Mouse (Mus musculus): ENCODE measurements at regions not wholly inside any gene's neighbourhood (a gene's known extent, or its start where the extent isn't known, plus 50 kb on each side); places are given as distances from the start of the nearest gene placed in this dataset.
A peak's percentile ranks its signal among the peaks of the same experiment; 100 is the strongest.

DNA sequence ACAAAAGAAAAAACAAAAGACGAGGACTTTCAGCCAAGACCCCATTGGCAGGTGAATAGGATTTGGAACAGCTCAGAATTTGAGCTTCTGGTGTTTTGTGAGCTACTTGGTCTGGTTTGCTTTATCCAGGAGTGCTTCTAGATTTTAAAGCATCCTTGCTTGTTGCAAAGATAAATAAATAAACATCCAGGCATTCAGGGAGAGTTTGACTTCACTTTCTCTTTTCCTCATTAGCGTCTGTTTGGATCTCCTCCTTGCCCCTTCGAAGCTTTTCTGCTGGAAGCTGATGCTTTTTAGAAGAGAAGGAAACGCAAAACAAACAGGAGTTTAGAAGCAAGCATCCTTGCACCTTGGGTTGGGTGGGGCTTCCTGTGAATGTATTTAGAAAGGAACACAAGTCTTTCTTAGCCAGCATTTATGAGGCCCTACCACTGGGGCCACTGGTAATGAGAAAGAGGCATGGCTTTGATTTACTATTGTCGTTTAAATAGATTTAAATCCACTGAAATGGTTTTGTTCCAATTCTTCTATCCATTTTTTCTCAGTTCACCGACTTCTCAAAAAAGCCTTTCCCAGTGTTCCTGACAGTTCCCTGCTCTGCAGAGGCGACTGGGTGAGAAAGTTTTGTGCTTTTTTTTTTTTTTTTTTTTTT is 153.9 kb upstream of the Habp2 start:
- no peak overlapping the region for H3K4me3 ChIP-seq

GRCm38 (mm10) chr19:56133565-56133964 is 153.4 kb upstream of the Habp2 start:
- no peak overlapping the region for H3K27ac ChIP-seq
- intact Hi-C loops (cut with DNase I), result loop anchor here (5.0 kb wide), 4 partner anchors 236 to 796 kb away; no protein-coding TSS in a partner anchor
- no peak for DNase-seq
- H3K4me3 ChIP-seq, result no peak overlapping the region
- no peak for TF ChIP-seq CTCF (IDR thresholded peaks at IDR 0.05)

More for the DNA sequence above, 153.9 kb upstream of the Habp2 start:
- intact Hi-C loops (cut with DNase I), result loop anchor here (5.0 kb wide), 4 partner anchors 236 to 796 kb away; no protein-coding TSS in a partner anchor
- no peak for TF ChIP-seq CTCF (IDR thresholded peaks at IDR 0.05)
- no peak overlapping the region for H3K27ac ChIP-seq
- DNase-seq, result no peak

GRCm38 (mm10) chr19:56134081-56134818 is 152.7 kb upstream of the Habp2 start:
- Histone ChIP-seq H3K27ac (peak overlapping the region; percentile 38), H3K4me3 (no peak overlapping the region)
- intact Hi-C loops (cut with DNase I), result loop anchor here (5.0 kb wide), 4 partner anchors 237 to 797 kb away; no protein-coding TSS in a partner anchor
- TF ChIP-seq CTCF (IDR thresholded peaks at IDR 0.05), result peak; percentile 94
- peak; percentile 84 for DNase-seq

GRCm38 (mm10) chr19:56135306-56135928 is 151.5 kb upstream of the Habp2 start:
- DNase-seq, result peak; percentile 63
- intact Hi-C loops (cut with DNase I), result no loop called here
- TF ChIP-seq CTCF (IDR thresholded peaks at IDR 0.05), result no peak
- H3K27ac ChIP-seq, result peak overlapping the region; percentile 40
- no peak overlapping the region for H3K4me3 ChIP-seq

DNA sequence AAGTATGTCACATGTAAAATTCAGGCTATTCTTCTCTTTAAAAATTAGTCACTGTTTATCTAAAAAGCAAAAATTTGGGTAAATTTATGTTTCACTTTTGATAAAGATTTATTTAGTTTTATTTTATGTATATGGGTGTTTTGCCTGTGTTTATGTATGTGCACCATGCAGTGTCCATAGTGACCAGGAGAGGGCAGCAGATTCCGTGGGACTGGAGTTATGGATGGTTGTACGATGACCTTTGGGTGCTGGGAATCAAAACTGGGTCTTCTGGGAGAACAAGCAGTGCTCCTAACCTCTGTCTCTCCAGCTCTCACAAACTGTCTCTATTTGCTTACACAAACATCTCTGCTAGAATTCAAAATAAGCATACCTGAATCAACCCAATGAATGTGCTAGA is 146.4 kb upstream of the Habp2 start:
- no peak for DNase-seq
- intact Hi-C loops (cut with DNase I), result no loop called here
- Histone ChIP-seq H3K27ac (no peak overlapping the region), H3K4me3 (no peak overlapping the region)
- no peak for TF ChIP-seq CTCF (IDR thresholded peaks at IDR 0.05)

DNA sequence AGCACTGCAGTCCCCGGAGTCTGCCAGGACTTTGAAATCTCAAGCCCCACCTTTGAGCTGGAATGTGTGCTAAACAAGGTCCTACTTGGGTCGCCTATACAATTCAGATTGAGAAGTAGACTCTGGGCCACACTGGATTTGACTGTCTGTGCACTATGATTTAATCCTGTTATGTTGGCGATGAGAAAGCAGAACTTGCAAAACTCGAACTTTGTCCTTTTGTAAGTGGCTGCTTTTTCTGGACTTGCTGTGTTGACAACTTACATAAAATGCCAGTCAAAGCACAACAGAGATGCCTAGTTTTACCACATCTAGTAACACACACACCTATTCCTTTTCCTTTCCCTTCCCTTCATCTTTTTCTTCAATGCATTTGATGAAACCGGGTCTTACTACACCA is 142.7 kb upstream of the Habp2 start:
- intact Hi-C loops (cut with DNase I), result no loop called here
- DNase-seq, result no peak
- Histone ChIP-seq H3K4me3 (no peak overlapping the region), H3K27ac (no peak overlapping the region)
- TF ChIP-seq CTCF (IDR thresholded peaks at IDR 0.05), result no peak

- Histone ChIP-seq H3K4me3 (no peak overlapping the region), H3K27ac (no peak overlapping the region)
- intact Hi-C loops (cut with DNase I), result no loop called here
- DNase-seq, result no peak
- no peak for TF ChIP-seq CTCF (IDR thresholded peaks at IDR 0.05)
These were observed 129.8 kb upstream of the Habp2 start for GRCm38 (mm10) chr19:56157120-56157519.

GRCm38 (mm10) chr19:56162156-56162555 is 124.8 kb upstream of the Habp2 start:
- intact Hi-C loops (cut with DNase I), result no loop called here
- H3K27ac ChIP-seq, result peak overlapping the region; percentile 53
- DNase-seq, result peak; percentile 57
- TF ChIP-seq CTCF (IDR thresholded peaks at IDR 0.05), result no peak
- H3K4me3 ChIP-seq, result no peak overlapping the region

DNA sequence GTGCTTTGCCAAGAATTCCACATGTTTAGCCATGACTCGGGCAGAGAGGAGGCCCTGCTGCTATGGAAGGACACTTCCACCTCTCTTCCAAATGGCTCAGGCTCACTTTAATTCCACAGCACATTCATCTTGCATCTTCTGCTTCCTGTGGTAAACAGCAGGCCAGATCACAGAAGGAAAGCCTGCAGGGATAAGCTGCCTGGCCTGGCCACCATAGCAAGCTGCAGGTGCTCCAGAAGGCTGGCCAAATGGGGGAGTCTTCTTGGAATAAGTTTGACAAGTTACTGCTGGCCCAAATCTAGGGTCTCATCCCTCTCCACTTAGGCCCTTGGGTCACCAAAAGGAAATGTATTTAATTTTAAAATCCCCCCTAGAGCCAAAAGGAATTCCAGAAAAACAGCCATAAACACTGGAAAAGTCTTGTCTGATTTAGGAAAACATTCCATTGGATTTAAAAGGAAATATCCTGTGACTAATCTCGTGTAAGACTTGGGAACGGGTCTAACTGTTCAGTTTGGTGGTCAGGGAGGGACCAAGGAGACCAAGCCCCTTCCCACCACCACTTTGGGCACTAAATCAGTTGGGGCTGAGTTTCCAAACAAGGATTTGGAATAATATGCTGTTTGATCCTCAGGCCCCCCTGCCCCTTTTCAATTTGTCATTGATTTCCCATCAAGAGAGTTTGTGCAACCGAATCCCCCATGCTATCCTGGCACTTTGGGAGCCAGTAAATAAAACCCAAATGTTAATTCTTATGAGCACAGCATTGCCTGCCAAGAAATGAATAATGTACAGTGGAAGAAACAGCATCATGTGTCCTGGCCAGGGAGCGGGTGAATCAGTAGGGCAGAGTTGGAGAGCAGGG is 117.6 kb upstream of the Habp2 start:
- H3K27ac ChIP-seq, result peak overlapping the region; percentile 54
- DNase-seq, result peak; percentile 57
- no peak for TF ChIP-seq CTCF (IDR thresholded peaks at IDR 0.05)
- H3K4me3 ChIP-seq, result no peak overlapping the region
- intact Hi-C loops (cut with DNase I), result no loop called here

DNA sequence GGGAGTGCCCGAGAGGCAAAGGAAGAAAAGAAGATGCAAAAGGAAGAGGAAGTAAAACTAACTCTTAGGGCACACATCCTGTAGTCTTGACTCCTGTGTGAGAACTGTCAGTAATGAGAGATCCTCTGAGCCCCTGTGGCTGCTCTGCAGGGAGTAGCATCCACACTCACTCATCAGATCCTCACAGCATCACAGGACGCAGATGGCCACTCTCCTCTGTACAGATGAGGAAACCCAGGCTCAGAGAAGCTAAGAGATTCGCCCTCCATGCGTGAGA is 117.0 kb upstream of the Habp2 start:
- intact Hi-C loops (cut with DNase I), result no loop called here
- no peak for DNase-seq
- Histone ChIP-seq H3K4me3 (no peak overlapping the region), H3K27ac (peak overlapping the region; percentile 54)
- no peak for TF ChIP-seq CTCF (IDR thresholded peaks at IDR 0.05)

- intact Hi-C loops (cut with DNase I), result no loop called here
- TF ChIP-seq CTCF (IDR thresholded peaks at IDR 0.05), result no peak
- DNase-seq, result no peak
These were observed 114.5 kb upstream of the Habp2 start for GRCm38 (mm10) chr19:56172454-56172853.

GRCm38 (mm10) chr19:56176059-56176458 is 110.9 kb upstream of the Habp2 start:
- peak; percentile 29 for DNase-seq
- no peak for TF ChIP-seq CTCF (IDR thresholded peaks at IDR 0.05)
- intact Hi-C loops (cut with DNase I), result no loop called here
- no peak overlapping the region for H3K27ac ChIP-seq
- H3K4me3 ChIP-seq, result no peak overlapping the region

More at GRCm38 (mm10) chr19:56172454-56172853, 114.5 kb upstream of the Habp2 start:
- Histone ChIP-seq H3K4me3 (no peak overlapping the region), H3K27ac (no peak overlapping the region)
